Mouse (Mus musculus) C2C12 (cell line): ENCODE data around the gene Ankrd65.

Experiments used
- CTCF ChIP-seq: IDR thresholded peaks from one replicate; pipeline ENCODE4 v1.5.1; 2011; ENCODE audit not compliant: control insufficient read depth, insufficient read depth, insufficient read length
- MAX ChIP-seq: IDR thresholded peaks from one replicate; pipeline ENCODE4 v1.6.1; 2011; ENCODE audit warnings: mild to moderate bottlenecking, control low read depth

GRCm38 (mm10) chr4:155785819-155786218 lies 4.4 kb upstream of the Ankrd65 start, which contains the start of gene Tmem88b:
- TF ChIP-seq CTCF (no peak), MAX (no peak)
